Mouse (Mus musculus) cerebellum, postnatal 25 days (tissue): ENCODE results near the gene Mn1.

Source experiments
- DNase-seq, 2 experiments: peaks; one replicate each; pipeline ENCODE4 v3.0.0; 2021; ENCODE audit warnings: mixed read lengths in 2 of 2

Mn1 gene

DNA sequence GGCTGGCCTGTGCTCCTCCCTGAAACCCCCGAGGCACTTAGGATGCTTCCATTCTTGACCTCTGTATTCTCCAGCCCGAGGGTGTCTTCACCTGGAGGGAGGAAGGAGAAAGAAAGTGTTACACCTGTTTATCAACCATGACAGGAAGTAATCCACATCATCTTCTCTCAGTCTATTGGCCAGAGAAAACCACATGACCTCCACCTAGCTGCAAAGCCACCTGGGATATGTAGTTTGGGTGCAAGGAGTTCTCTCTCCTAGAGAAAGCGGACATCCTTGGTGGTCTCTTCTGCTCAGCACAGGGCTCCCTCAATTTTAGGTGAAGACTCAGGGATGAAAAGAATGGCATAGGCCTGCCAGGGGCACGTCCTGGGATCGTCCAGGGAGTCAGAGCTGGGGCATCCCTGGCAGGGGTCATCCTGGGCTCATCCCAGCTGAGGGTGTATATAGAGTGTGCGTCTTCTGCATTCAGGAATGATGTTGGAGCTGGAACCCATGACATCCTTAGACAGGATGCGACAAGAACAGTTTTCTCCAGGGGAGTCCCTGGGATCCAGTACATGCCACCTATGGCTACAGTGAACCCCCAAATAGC is 72.0 kb downstream of the Mn1 start:
- no peak for DNase-seq

DNA sequence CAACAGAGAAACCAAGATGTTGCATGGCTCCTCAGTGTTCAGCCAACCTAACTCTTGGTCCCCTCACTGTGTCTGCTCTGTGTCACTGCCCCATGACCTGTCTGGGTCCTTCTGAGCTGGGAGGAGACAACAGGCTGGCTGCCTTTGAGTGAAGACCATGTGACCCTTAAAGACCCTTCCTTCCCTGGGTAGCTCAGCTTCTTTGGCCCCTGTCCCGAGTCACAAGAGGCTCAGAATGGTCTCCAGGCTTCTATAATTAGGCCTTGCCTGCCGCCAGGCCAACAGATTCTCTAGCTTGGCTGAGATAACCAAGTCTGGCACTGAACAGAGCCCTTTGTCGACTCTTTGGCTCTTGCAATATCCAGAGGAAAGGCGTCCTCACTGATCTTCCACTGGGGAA is 73.4 kb downstream of the Mn1 start:
- peak in 1 of 2 experiments; percentile 21 for DNase-seq

DNA sequence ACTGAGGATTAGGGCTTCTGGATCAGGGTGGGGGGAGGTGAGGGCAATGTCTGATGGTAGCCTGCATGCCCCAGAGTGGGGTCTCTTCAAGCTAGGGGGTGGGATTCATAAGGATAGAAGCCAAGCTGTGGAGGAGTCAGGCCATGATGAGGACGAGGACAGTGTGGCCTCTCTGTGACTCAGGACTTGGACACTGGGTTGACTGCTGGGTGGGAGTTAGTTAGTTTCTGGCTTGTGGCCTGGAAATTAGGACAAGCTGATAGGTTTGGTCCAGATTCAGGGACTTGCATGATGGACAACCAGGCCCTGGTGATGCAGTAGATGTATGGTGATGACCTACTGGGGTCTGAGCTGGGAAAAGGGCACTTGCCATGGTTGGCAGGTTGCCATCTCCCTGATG is 74.3 kb downstream of the Mn1 start:
- no peak for DNase-seq

DNA sequence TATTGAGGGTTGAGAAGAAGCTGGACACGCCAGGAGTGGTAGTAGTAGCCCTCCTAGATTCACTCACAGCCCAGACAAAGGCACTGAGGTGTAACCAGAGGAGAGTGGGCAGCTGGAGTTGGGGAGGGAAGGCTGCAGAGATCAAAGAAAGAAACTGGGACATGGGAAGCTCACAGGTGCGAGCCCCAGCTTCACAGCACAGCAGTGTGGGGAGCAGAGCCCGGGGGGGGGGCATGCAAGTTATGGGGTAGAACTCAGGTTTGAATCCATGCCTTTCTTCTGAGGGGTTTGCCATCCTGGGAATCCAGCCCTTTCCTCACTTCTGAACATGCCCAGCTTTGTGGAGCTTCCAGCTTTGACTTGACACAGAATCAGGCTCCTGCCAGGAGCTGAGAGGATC is 82.9 kb downstream of the Mn1 start:
- DNase-seq, result no peak

DNA sequence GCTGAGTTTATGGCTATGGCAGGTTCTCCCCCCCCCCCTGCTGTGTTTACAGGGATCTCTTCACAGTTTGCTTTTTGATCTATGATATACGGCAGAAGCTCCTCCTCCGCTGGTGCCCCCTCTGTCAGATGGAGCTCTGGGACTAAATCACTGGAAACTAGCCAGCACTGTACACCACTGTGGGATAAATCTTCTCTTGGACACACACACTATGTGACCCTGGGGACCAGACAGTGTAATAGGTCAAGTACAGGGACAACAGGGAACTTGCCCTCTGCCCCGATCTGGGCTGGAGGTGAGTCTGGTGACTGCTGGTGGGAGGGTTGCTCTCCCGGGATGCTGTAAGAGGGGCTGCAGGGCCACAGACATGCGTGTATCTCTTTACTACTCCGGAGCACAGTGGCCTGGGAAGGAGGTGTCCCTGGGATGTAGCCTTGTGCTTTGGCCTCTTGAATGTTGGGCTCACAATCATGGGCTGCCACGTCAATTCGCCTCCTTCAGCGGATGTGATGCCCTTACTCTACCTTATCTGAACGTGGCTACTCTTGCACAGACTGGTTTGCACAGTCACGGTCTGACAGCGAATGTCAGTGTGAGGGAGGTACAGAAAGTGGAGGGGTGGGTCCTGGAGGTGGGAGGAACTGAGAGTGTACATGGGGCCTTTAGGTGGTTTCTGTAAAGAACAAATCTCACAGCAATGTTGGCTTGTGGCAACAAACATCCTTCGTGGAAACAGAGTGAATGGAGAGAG is 84.7 kb downstream of the Mn1 start:
- no peak for DNase-seq

DNA sequence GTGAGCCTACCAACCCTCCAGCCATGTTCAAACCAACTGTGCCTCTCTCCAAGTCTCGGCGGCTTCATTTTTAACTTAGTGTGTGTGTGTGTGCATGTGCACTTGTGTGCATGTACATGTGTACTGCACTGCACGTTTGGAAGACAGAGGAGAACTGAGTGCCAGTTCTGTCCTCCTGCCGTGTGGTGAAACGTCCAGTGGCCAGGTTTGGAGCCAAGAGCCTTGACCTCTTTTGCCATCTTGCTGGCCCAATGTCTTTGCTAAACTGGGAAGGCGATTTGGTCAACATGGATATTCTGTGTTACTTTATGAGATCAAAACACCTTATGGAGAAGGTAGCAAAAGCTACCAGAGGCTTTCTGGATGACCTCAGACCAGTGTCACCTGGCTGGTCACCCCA is 88.1 kb downstream of the Mn1 start:
- no peak for DNase-seq

DNA sequence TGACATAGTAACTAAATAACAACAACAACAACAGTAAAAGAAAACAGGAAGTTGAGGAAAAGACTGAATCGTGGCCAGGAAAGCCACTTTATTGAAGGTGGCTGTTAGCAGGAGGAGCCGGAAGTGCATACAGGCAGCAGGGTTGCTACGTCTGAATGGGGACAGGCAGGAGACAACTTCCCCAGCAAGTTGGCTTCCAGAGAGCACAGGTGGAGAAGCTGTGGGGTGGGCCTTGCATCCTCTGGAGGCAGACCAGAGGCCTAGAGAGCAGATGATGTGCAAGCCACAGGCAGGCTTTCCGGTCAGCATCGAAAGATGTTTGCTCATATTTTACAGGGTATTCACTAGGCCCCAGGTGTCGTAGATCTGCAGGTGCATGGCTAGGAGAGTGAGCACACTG is 88.7 kb downstream of the Mn1 start:
- no peak for DNase-seq

DNA sequence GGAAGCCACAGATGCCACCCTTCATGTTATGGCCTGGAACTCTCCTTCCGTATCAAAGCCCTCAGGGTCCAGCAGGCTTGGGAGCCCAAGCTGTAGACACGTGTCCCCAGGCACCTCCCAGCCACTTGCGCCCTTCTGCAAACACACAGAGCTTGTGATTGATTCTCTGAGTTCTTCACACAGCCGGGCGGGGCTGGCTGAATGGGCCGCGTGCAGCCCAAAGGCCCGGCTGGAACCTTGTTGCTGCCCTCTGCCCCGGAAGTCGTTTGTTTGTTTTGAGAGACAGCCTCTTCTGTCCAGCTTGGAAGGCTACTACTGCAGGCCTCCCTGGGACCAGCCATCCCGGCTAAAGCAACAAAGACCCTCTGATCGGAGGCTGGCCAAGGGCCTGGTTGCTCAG is 89.2 kb downstream of the Mn1 start:
- DNase-seq, result no peak
